In genomic region chr1:184447911-184448310, GRCm38 (mm10) we compare ENCODE assay signal across 8 mouse cellular contexts.
DNase-seq lines count a peak whose midpoint lies in the region; ATAC-seq and TF ChIP-seq lines count a peak whose summit lies in the region.

No protein-coding gene starts in this region.

- ATAC-seq in midbrain, embryonic 14.5 days (ENCODE audit: low FRiP score, low TSS enrichment) = no peak
- ATAC-seq in midbrain, embryonic 16.5 days = no peak
- peak; percentile 46; the same call in 1 of the 2 replicates for ATAC-seq in erythroid progenitor cell, adult 5-6 weeks (replicated peaks; ENCODE audit: low FRiP score, poor library complexity, severe bottlenecking)
- ATAC-seq in kidney, postnatal 0 days (replicated peaks; ENCODE audit: low FRiP score, low read depth) = no peak

- no peaks in the 10 kb centered on the region for H3K4me1 ChIP-seq in midbrain, embryonic 14.5 days (ENCODE audit: control insufficient read depth, insufficient read depth, low read length)
- H3K4me1 ChIP-seq in midbrain, embryonic 16.5 days (ENCODE audit: control insufficient read depth, insufficient read depth, low read length) = no peaks in the 10 kb centered on the region
- H3K4me1 ChIP-seq in bone marrow macrophage, adult 2 months (ENCODE audit: control insufficient read depth, insufficient read depth, low read length) = peaks cover 18% of the 10 kb centered on the region
- H3K4me1 ChIP-seq in kidney, postnatal 0 days (replicated peaks; ENCODE audit: insufficient read depth, low read length) = no peaks in the 10 kb centered on the region
- H3K4me1 ChIP-seq in liver, adult 2 months (ENCODE audit: control insufficient read depth, insufficient read depth, low read length) = no peaks in the 10 kb centered on the region

- no peaks in the 10 kb centered on the region for H3K79me2 ChIP-seq in liver, adult 2 months (ENCODE audit: control insufficient read depth, insufficient read depth, low read length)

- no peak overlapping the region for H3K4me2 ChIP-seq in midbrain, embryonic 14.5 days (ENCODE audit: low read length)
- no peak overlapping the region for H3K4me2 ChIP-seq in midbrain, embryonic 16.5 days (ENCODE audit: low read length)
- H3K4me2 ChIP-seq in kidney, postnatal 0 days (ENCODE audit: low read length) = no peak overlapping the region

- no peaks in the 10 kb centered on the region for H3K9me3 ChIP-seq in midbrain, embryonic 14.5 days (ENCODE audit: control insufficient read depth, low read length)
- no peaks in the 10 kb centered on the region for H3K9me3 ChIP-seq in midbrain, embryonic 16.5 days (replicated peaks; ENCODE audit: control insufficient read depth, low read length, poor library complexity, severe bottlenecking)
- no peaks in the 10 kb centered on the region for H3K9me3 ChIP-seq in kidney, postnatal 0 days (replicated peaks; ENCODE audit: low read length)

- peak; percentile 62 for DNase-seq in midbrain, embryonic 14.5 days
- peak; percentile 74 for DNase-seq in kidney, postnatal 0 days (ENCODE audit: low spot score)
- DNase-seq in liver, adult 2 months (ENCODE audit: extremely low read depth, low read depth, low spot score) = peak; percentile 40
- DNase-seq in retina, postnatal 7 days (ENCODE audit: low read depth, low spot score) = peak; percentile 8
- DNase-seq in urinary bladder, adult 2 months (ENCODE audit: low spot score) = peak; percentile 73

- peak; percentile 82 for TF ChIP-seq CTCF in bone marrow macrophage, adult 2 months (IDR thresholded peaks at IDR 0.05; ENCODE audit: low read depth, low read length)
- TF ChIP-seq CTCF in kidney, postnatal 0 days (IDR thresholded peaks at IDR 0.05; ENCODE audit: low read depth) = peak; percentile 85
- TF ChIP-seq CTCF in liver, adult 2 months (IDR thresholded peaks at IDR 0.05; ENCODE audit: low read depth, low read length) = peak; percentile 82

- H3K36me3 ChIP-seq in midbrain, embryonic 14.5 days (ENCODE audit: control insufficient read depth, insufficient read depth, low read length) = no peaks in the 10 kb centered on the region
- no peaks in the 10 kb centered on the region for H3K36me3 ChIP-seq in midbrain, embryonic 16.5 days (ENCODE audit: control insufficient read depth, insufficient read depth, low read length)
- no peaks in the 10 kb centered on the region for H3K36me3 ChIP-seq in kidney, postnatal 0 days (ENCODE audit: insufficient read depth, low read length)
- H3K36me3 ChIP-seq in liver, adult 2 months (ENCODE audit: control insufficient read depth, insufficient read depth, low read length) = no peaks in the 10 kb centered on the region

- H3K9ac ChIP-seq in midbrain, embryonic 14.5 days (replicated peaks; ENCODE audit: low read length) = no peak overlapping the region
- no peak overlapping the region for H3K9ac ChIP-seq in midbrain, embryonic 16.5 days (ENCODE audit: low read depth, low read length)
- H3K9ac ChIP-seq in kidney, postnatal 0 days (ENCODE audit: low read depth, low read length) = no peak overlapping the region
- no peak overlapping the region for H3K9ac ChIP-seq in liver, adult 2 months (ENCODE audit: low read depth, low read length)

- TF ChIP-seq POLR2A in bone marrow macrophage, adult 2 months (IDR thresholded peaks at IDR 0.05; ENCODE audit: borderline replicate concordance, low read depth, low read length) = no peak
- TF ChIP-seq POLR2A in liver, adult 2 months (IDR thresholded peaks at IDR 0.05; ENCODE audit: extremely low read depth, insufficient read depth, low read length) = no peak

- no peak overlapping the region for H3K27ac ChIP-seq in midbrain, embryonic 14.5 days (replicated peaks; ENCODE audit: low read depth, low read length)
- no peak overlapping the region for H3K27ac ChIP-seq in midbrain, embryonic 16.5 days (ENCODE audit: low read length)
- no peak overlapping the region for H3K27ac ChIP-seq in bone marrow macrophage, adult 2 months (ENCODE audit: insufficient read depth, low read depth, low read length)
- no peak overlapping the region for H3K27ac ChIP-seq in kidney, postnatal 0 days
- H3K27ac ChIP-seq in liver, adult 2 months (replicated peaks; ENCODE audit: insufficient read depth, low read depth, low read length) = no peak overlapping the region

- 53% methylated on average over 7 of the region's 7 CpGs for WGBS in midbrain, embryonic 14.5 days
- 53% methylated on average over 7 of the region's 7 CpGs for WGBS in midbrain, embryonic 16.5 days
- WGBS in kidney, postnatal 0 days = 65% methylated on average over 7 of the region's 7 CpGs
- WGBS in liver, adult 2 months = 49% methylated on average over 7 of the region's 7 CpGs

- H3K4me3 ChIP-seq in midbrain, embryonic 14.5 days (replicated peaks; ENCODE audit: low read depth, low read length) = no peak overlapping the region
- H3K4me3 ChIP-seq in midbrain, embryonic 16.5 days (ENCODE audit: low read depth, low read length) = no peak overlapping the region
- H3K4me3 ChIP-seq in bone marrow macrophage, adult 2 months (ENCODE audit: insufficient read depth, low read length) = no peak overlapping the region
- no peak overlapping the region for H3K4me3 ChIP-seq in kidney, postnatal 0 days (replicated peaks; ENCODE audit: low read depth, low read length)
- no peak overlapping the region for H3K4me3 ChIP-seq in liver, adult 2 months (ENCODE audit: insufficient read depth, low read depth, low read length)

- no peaks in the 10 kb centered on the region for H3K27me3 ChIP-seq in midbrain, embryonic 14.5 days (ENCODE audit: control insufficient read depth, insufficient read depth, low read length)
- H3K27me3 ChIP-seq in midbrain, embryonic 16.5 days (ENCODE audit: control insufficient read depth, insufficient read depth, low read depth, low read length) = no peaks in the 10 kb centered on the region; the same call in 1 of the 2 replicates
- H3K27me3 ChIP-seq in kidney, postnatal 0 days (ENCODE audit: insufficient read depth, low read length) = no peaks in the 10 kb centered on the region
- no peaks in the 10 kb centered on the region for H3K27me3 ChIP-seq in liver, adult 2 months (ENCODE audit: control insufficient read depth, insufficient read depth, low read length)

Comparison
In these comparisons a context has a peak if more than half of its experiments do, and no peak if none do; other contexts are left out.
1. DNase-seq: peak in every context shown above with its lines; median percentile 74 in kidney, postnatal 0 days; 73 in urinary bladder, adult 2 months; 62 in midbrain, embryonic 14.5 days; 40 in liver, adult 2 months; 8 in retina, postnatal 7 days.